Mouse (Mus musculus) spleen, postnatal 10 days (tissue): ENCODE data around the gene Eif1ad.
"Not testable (repeated sequence)": the region's sequence is repeated elsewhere in the genome, so short reads cannot be mapped to it uniquely, and the experiment has no call there.

Experiments used
- DNase-seq, 2 experiments: peaks; one replicate each; pipeline ENCODE4 v3.0.0; 2021 to 2022; ENCODE audit warnings: low spot score in 2 of 2

The Eif1ad gene

GRCm38 (mm10) chr19:5366175-5367052 lies at the start of gene Eif1ad:
Eif1ad (plus strand) TSS chr19:5366741.
- DNase-seq, result peak; percentile 94 to 96

- peak in 1 of 2 experiments; percentile 52 for DNase-seq
Observed at GRCm38 (mm10) chr19:5323801-5324200, 42.7 kb upstream of the Eif1ad start.

GRCm38 (mm10) chr19:5327970-5328369 lies 38.6 kb upstream of the Eif1ad start:
- no peak for DNase-seq

GRCm38 (mm10) chr19:5334741-5335140 lies 31.8 kb upstream of the Eif1ad start:
- no peak for DNase-seq

- DNase-seq, result no peak
Observed at GRCm38 (mm10) chr19:5335441-5335840, 31.1 kb upstream of the Eif1ad start, which contains the start of gene Catsper1. Catsper1 (plus strand) TSS chr19:5335741.

- peak; percentile 71 to 85 for DNase-seq
Observed at GRCm38 (mm10) chr19:5337975-5338374, 28.6 kb upstream of the Eif1ad start.

GRCm38 (mm10) chr19:5341360-5341759 lies 25.2 kb upstream of the Eif1ad start:
- no peak for DNase-seq

- DNase-seq, result no peak
Observed at GRCm38 (mm10) chr19:5345297-5346131, 21.0 kb upstream of the Eif1ad start.

GRCm38 (mm10) chr19:5348064-5348463 lies 18.5 kb upstream of the Eif1ad start:
- no peak for DNase-seq

GRCm38 (mm10) chr19:5348526-5349501 lies 17.7 kb upstream of the Eif1ad start:
- DNase-seq, result peak; percentile 20 to 23

GRCm38 (mm10) chr19:5349502-5349873 lies 17.1 kb upstream of the Eif1ad start, which contains the start of gene Cst6:
Cst6 (minus strand) TSS chr19:5349574.
- DNase-seq, result not testable (repeated sequence)

GRCm38 (mm10) chr19:5353609-5354008 lies 12.9 kb upstream of the Eif1ad start:
- DNase-seq, result no peak

- no peak for DNase-seq
Observed at GRCm38 (mm10) chr19:5356080-5356479, 10.5 kb upstream of the Eif1ad start.

GRCm38 (mm10) chr19:5362186-5362585 lies 4.4 kb upstream of the Eif1ad start:
- no peak for DNase-seq

GRCm38 (mm10) chr19:5364124-5364523 lies 2.4 kb upstream of the Eif1ad start:
- DNase-seq, result no peak

- DNase-seq, result no peak
Observed at GRCm38 (mm10) chr19:5365751-5366150, 790 bp upstream of the Eif1ad start.

- no peak for DNase-seq
Observed at GRCm38 (mm10) chr19:5367053-5367359, 465 bp downstream of the Eif1ad start, which contains the start of gene Banf1. Banf1 (minus strand) TSS chr19:5367168.

- DNase-seq, result peak in 1 of 2 experiments; percentile 46
Observed at GRCm38 (mm10) chr19:5367455-5367854, 914 bp downstream of the Eif1ad start.

GRCm38 (mm10) chr19:5370932-5371331 lies 4.4 kb downstream of the Eif1ad start:
- no peak for DNase-seq

GRCm38 (mm10) chr19:5372724-5373123 lies 6.2 kb downstream of the Eif1ad start:
- no peak for DNase-seq

- no peak for DNase-seq
Observed at GRCm38 (mm10) chr19:5374177-5374576, 7.6 kb downstream of the Eif1ad start.
